In genomic region chr1:134987173-134987961, GRCm38 (mm10) we compare ENCODE assay signal across 9 mouse cellular contexts. TPM values are rescaled to one million over a fixed set of nuclear protein-coding genes. Genes with fewer than 3 reads are reported as not detected.
DNase-seq lines count a peak whose midpoint lies in the region; ATAC-seq lines count a peak whose summit lies in the region.
"Had no signal": no experiment of that assay in that cellular context is flagged by ENCODE, and none has a peak within 500 bp of the region (broad histone marks: within the 10 kb centered on the region; RNA-seq: fewer than 3 reads in every experiment).

No protein-coding gene starts in this region.

- 31% methylated on average over 45 of the region's 48 CpGs for WGBS in embryonic facial prominence, embryonic 11.5 days
- 26% methylated on average over 48 of the region's 48 CpGs for WGBS in heart, embryonic 13.5 days
- 32% methylated on average over 48 of the region's 48 CpGs for WGBS in kidney, embryonic 14.5 days
- WGBS in midbrain, embryonic 15.5 days, result 34% methylated on average over 44 of the region's 48 CpGs

- H3K27me3 ChIP-seq in embryonic facial prominence, embryonic 11.5 days (ENCODE audit: control insufficient read depth, insufficient read depth, low read length), result peaks cover 3% of the 10 kb centered on the region; the same call in 1 of the 2 replicates
- peaks cover 45% of the 10 kb centered on the region for H3K27me3 ChIP-seq in heart, embryonic 13.5 days (replicated peaks)
- no peaks in the 10 kb centered on the region; the same call in 1 of the 2 replicates for H3K27me3 ChIP-seq in kidney, embryonic 14.5 days (ENCODE audit: control insufficient read depth, insufficient read depth, low read length)
- 0 out of 2 replicates have a peak, but pooled peaks cover 4% of the 10 kb centered on the region for H3K27me3 ChIP-seq in midbrain, embryonic 15.5 days (replicated peaks)
- no peaks in the 10 kb centered on the region; the same call in 1 of the 2 replicates for H3K27me3 ChIP-seq in splenic B cell, adult 2 months (ENCODE audit: control insufficient read depth, insufficient read depth, low read length, poor library complexity, severe bottlenecking)

- no peaks in the 10 kb centered on the region; the same call in none of the 2 replicates for H3K4me1 ChIP-seq in embryonic facial prominence, embryonic 11.5 days (ENCODE audit: control insufficient read depth, insufficient read depth, low read length)
- H3K4me1 ChIP-seq in heart, embryonic 13.5 days, result peaks cover 15% of the 10 kb centered on the region
- peaks cover 8% of the 10 kb centered on the region for H3K4me1 ChIP-seq in kidney, embryonic 14.5 days (ENCODE audit: control insufficient read depth, insufficient read depth, low read length)
- no peaks in the 10 kb centered on the region for H3K4me1 ChIP-seq in midbrain, embryonic 15.5 days

- H3K9ac ChIP-seq in embryonic facial prominence, embryonic 11.5 days (replicated peaks; ENCODE audit: low read length), result peak overlapping the region; percentile 55
- peak overlapping the region; percentile 69 for H3K9ac ChIP-seq in heart, embryonic 13.5 days
- H3K9ac ChIP-seq in kidney, embryonic 14.5 days (ENCODE audit: low read depth, low read length), result peak overlapping the region; percentile 40
- peak overlapping the region; percentile 40 for H3K9ac ChIP-seq in midbrain, embryonic 15.5 days

- peak; percentile 66 for ATAC-seq in embryonic facial prominence, embryonic 11.5 days (replicated peaks; ENCODE audit: insufficient number of reproducible peaks, low FRiP score, low TSS enrichment, low read depth)
- ATAC-seq in heart, embryonic 13.5 days (ENCODE audit: extremely low read depth, insufficient number of reproducible peaks, low FRiP score, low TSS enrichment), result no peak
- peak; percentile 44 for ATAC-seq in kidney, embryonic 14.5 days (ENCODE audit: low FRiP score, low TSS enrichment)
- ATAC-seq in midbrain, embryonic 15.5 days (replicated peaks), result peak; percentile 83

- H3K4me2 ChIP-seq in embryonic facial prominence, embryonic 11.5 days (ENCODE audit: low read depth, low read length), result peak overlapping the region; percentile 87
- H3K4me2 ChIP-seq in heart, embryonic 13.5 days, result peak overlapping the region; percentile 85
- H3K4me2 ChIP-seq in kidney, embryonic 14.5 days (replicated peaks; ENCODE audit: low read depth, low read length), result peak overlapping the region; percentile 74
- H3K4me2 ChIP-seq in midbrain, embryonic 15.5 days, result peak overlapping the region; percentile 66

- no peaks in the 10 kb centered on the region for H3K36me3 ChIP-seq in embryonic facial prominence, embryonic 11.5 days (replicated peaks; ENCODE audit: control insufficient read depth, insufficient read depth, low read depth, low read length)
- H3K36me3 ChIP-seq in heart, embryonic 13.5 days, result no peaks in the 10 kb centered on the region
- no peaks in the 10 kb centered on the region for H3K36me3 ChIP-seq in kidney, embryonic 14.5 days (ENCODE audit: control insufficient read depth, insufficient read depth, low read length)
- no peaks in the 10 kb centered on the region for H3K36me3 ChIP-seq in midbrain, embryonic 15.5 days (replicated peaks)
- no peaks in the 10 kb centered on the region for H3K36me3 ChIP-seq in splenic B cell, adult 2 months (ENCODE audit: control insufficient read depth, insufficient read depth, low read length, poor library complexity, severe bottlenecking)

- H3K9me3 ChIP-seq in embryonic facial prominence, embryonic 11.5 days (replicated peaks; ENCODE audit: control insufficient read depth, low read length), result no peaks in the 10 kb centered on the region
- no peaks in the 10 kb centered on the region for H3K9me3 ChIP-seq in heart, embryonic 13.5 days
- H3K9me3 ChIP-seq in kidney, embryonic 14.5 days (ENCODE audit: control insufficient read depth, low read length), result no peaks in the 10 kb centered on the region
- H3K9me3 ChIP-seq in midbrain, embryonic 15.5 days, result no peaks in the 10 kb centered on the region

- peak overlapping the region; percentile 37 for H3K4me3 ChIP-seq in embryonic facial prominence, embryonic 11.5 days (ENCODE audit: low read depth, low read length)
- H3K4me3 ChIP-seq in heart, embryonic 13.5 days, result peak overlapping the region; percentile 52
- H3K4me3 ChIP-seq in kidney, embryonic 14.5 days (ENCODE audit: low read length), result peak overlapping the region; percentile 34
- H3K4me3 ChIP-seq in midbrain, embryonic 15.5 days, result peak overlapping the region; percentile 38
- H3K4me3 ChIP-seq: myocyte had no signal

- DNase-seq in urinary bladder, adult 18-20 months (ENCODE audit: low spot score in 2 of 2), result peak; percentile 13 to 21
- DNase-seq in urinary bladder, postnatal 10 days (ENCODE audit: low spot score), result no peak
- DNase-seq in embryonic facial prominence, embryonic 11.5 days (ENCODE audit: low spot score), result peak; percentile 70
- DNase-seq in liver, result peak; percentile 57
- DNase-seq in splenic B cell, adult 2 months (ENCODE audit: low read depth, low spot score), result peak; percentile 40

- no peak overlapping the region for H3K27ac ChIP-seq in embryonic facial prominence, embryonic 11.5 days (replicated peaks; ENCODE audit: low read depth, low read length)
- no peak overlapping the region for H3K27ac ChIP-seq in heart, embryonic 13.5 days (replicated peaks)
- no peak overlapping the region for H3K27ac ChIP-seq in kidney, embryonic 14.5 days (ENCODE audit: low read depth, low read length)
- no peak overlapping the region for H3K27ac ChIP-seq in midbrain, embryonic 15.5 days

RNA-seq across cellular contexts. Expression of gene Ube2t, which starts 25.0 kb away (rescaled TPM):
- polyA plus RNA-seq in embryonic facial prominence, embryonic 11.5 days (2014; fragmentation: Nextera tagmentation; extraction: Ambion mirVana), result 44.8 and 46.4 TPM in 2 replicates
- polyA plus RNA-seq in heart, embryonic 13.5 days (2015; fragmentation: Nextera tagmentation; extraction: Ambion mirVana), result 42.5 and 51.5 TPM in 2 replicates
- 40.6 and 50.3 TPM in 2 replicates for polyA plus RNA-seq in kidney, embryonic 14.5 days (2014; fragmentation: Nextera tagmentation; extraction: Ambion mirVana)
- polyA plus RNA-seq in midbrain, embryonic 15.5 days (2015; fragmentation: Nextera tagmentation; extraction: Ambion mirVana), result 10.4 and 11.9 TPM in 2 replicates

RNA-seq across cellular contexts. Expression of gene Ppp1r12b, which starts 31.6 kb away (rescaled TPM):
- 5.0 and 5.9 TPM in 2 replicates for polyA plus RNA-seq in embryonic facial prominence, embryonic 11.5 days (2014; fragmentation: Nextera tagmentation; extraction: Ambion mirVana)
- 20.3 and 20.4 TPM in 2 replicates for polyA plus RNA-seq in heart, embryonic 13.5 days (2015; fragmentation: Nextera tagmentation; extraction: Ambion mirVana)
- 4.8 and 7.6 TPM in 2 replicates for polyA plus RNA-seq in kidney, embryonic 14.5 days (2014; fragmentation: Nextera tagmentation; extraction: Ambion mirVana)
- 14.1 and 15.7 TPM in 2 replicates for polyA plus RNA-seq in midbrain, embryonic 15.5 days (2015; fragmentation: Nextera tagmentation; extraction: Ambion mirVana)
